Mouse (Mus musculus) adrenal gland, postnatal 4 days (tissue): Measurements from ENCODE around the gene 1700008O03Rik. TPM values are rescaled to one million over a fixed set of nuclear protein-coding genes. Genes with fewer than 3 reads are reported as not detected.

ENCODE experiments used
- DNase-seq, 2 experiments: peaks; one replicate each; pipeline ENCODE4 v3.0.0; 2021 to 2022; ENCODE audit warnings: low spot score in 2 of 2, mixed read lengths in 2 of 2
- long read RNA-seq, 2 experiments: library from polyadenylated mRNA; stranded (forward); transcript quantifications; one replicate each; pipeline ENCODE4 v2.0.0; 2021
- total RNA-seq, 2 experiments: library from RNA; stranded (reverse); gene quantifications; 2 replicates each; pipeline ENCODE4 v1.2.3; 2021

1700008O03Rik gene
- 1 to 10 TPM; 1.0 to 2.0 TPM for total RNA-seq
- long read RNA-seq, experiment 1, partial matches to known transcripts: 0 of 3 reads
- long read RNA-seq, experiment 1, other reads (novel, unspliced or antisense): 2 of 3 reads
- long read RNA-seq, experiment 2, partial matches to known transcripts: 0 of 2 reads
- long read RNA-seq, experiment 2, other reads (novel, unspliced or antisense): 2 of 2 reads

GRCm38 (mm10) chr7:44385720-44386119, at the start of gene 1700008O03Rik:
Gene 1700008O03Rik (minus strand): TSS chr7:44385820.
- no peak for DNase-seq

GRCm38 (mm10) chr7:44434089-44434488, 48.5 kb upstream of the 1700008O03Rik start:
- DNase-seq: no peak

DNA sequence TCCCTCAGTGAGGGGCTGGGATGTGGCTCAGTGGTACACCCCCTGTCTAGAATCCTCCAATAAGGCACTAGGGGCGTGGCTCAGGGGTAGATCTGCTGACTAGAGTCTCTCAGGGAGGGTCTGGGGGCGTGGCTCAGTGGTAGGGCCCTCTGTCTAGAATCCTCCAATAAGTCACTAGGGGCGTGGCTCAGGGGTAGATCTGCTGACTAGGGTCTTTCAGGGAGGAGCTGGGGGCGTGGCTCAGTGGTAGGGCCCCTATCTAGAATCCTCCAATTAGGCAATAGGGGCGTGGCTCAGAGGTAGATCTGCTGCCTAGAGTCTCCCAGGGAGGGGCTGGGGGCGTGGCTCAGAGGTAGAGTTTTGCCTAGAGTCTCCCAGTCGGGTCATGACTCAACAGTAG, 47.8 kb upstream of the 1700008O03Rik start:
- DNase-seq: no peak

DNA sequence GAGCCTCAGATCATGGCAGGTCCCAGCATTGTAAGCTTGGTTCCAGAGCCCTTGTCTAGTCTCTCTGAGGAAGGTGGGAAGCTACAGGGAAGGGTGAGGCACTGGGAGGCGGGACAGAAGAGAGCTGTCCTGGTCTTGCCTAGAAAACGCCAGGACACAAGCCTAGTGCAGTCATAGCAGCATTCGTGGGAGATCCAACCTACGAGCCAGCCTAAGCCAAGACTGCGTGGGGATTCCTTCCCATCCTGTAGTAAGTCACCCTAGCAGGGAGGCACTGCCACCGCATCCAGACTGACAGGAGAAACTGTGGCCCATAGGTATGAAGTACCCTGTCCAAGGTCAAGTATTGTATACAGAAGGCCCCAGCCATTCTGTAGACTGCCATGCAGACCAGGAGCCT, 46.9 kb upstream of the 1700008O03Rik start:
- no peak for DNase-seq

GRCm38 (mm10) chr7:44429534-44430488, 44.2 kb upstream of the 1700008O03Rik start:
- no peak for DNase-seq

DNA sequence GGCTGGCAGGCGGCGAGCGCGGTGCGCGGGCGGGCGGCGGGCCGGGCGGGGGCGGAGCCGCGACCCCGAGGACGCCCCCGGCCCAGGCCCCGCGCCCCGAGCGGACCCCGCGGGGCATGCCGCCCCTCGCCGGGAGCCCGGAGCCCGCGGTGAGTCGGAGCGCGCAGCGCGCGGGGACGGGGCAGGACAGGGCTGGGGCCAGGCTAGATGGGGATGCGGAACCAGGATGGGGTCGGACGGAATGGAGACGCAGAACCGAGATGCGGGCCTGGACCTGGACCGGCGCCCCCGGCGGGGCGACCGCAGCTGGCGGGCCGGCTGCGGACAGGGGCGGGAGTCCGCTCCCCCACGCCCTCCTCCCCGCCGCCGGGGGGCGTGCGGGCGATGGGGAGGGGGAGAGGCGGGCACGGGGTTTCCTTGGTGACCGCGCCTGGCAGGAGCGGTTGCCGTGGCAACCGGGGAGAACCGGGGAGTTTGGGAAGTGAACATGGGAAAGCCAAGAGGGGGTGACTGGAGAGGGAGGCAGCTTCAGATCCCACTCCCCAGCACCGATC, 43.4 kb upstream of the 1700008O03Rik start, which contains the start of gene Lrrc4b:
Lrrc4b (plus strand) TSS at position 51 of the 554 bp plus-strand sequence.
- DNase-seq: no peak

- no peak for DNase-seq
These were observed 42.7 kb upstream of the 1700008O03Rik start for GRCm38 (mm10) chr7:44428171-44428950.

DNA sequence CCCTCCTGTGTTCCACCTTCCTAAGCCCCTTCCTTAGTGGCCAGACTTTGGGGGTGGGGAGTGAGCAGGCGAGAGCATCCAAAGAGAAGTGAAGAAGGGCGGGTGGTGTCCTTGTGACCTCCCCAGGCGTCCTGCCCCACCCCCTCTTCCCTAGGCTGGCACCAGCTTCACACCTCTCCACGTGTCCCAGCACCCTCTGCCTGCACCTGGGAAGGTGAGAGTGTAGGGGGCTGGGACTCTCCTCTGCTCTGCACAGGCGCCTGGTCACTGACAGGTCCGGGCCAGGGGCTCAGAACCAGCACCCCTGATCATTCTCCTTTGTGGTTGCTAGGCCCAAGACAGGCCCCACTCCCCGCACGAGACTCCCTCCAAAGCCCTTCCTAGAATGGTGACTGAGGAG, 42.0 kb upstream of the 1700008O03Rik start:
- DNase-seq: no peak

DNA sequence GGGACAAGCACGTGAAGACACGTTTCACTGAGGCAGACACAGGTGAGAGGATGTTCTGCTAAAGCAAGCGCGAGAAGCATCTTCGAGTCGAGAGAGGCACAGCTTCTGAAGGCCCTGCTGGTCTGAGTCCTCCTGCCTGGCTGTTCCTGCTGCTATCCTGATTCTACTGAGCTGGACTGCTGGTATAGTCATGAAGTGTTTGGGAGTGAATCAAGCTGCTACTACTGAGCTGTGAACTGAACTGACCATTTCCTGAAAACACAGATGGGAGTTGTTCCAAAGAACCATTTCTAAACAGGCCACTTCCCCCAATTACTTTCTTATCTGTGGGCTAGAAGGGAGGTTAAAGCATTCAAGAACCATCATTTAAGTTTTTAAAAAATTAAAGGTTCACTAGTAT, 27.7 kb upstream of the 1700008O03Rik start:
- no peak for DNase-seq

DNA sequence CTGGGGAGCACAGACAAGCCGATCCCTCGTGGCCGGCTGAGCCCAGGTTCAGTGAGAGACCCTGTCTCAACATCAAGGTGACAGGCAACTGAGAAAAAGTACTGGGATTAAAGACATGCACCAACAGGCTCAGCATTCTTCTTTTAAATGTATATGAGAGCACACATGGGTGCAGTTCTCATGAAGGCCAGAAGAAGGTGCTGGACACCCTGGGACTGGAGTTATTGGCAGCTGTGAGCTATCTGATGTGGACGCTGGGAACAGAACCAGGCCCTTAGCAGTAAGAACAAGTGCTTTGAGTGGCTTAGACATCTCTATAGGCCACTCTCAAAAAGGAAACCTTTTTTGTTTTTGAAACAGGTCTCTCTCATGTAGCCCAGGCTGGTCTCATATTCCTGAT, 25.5 kb upstream of the 1700008O03Rik start:
- no peak for DNase-seq

- no peak for DNase-seq
These were observed 20.4 kb upstream of the 1700008O03Rik start for GRCm38 (mm10) chr7:44406015-44406355.

DNA sequence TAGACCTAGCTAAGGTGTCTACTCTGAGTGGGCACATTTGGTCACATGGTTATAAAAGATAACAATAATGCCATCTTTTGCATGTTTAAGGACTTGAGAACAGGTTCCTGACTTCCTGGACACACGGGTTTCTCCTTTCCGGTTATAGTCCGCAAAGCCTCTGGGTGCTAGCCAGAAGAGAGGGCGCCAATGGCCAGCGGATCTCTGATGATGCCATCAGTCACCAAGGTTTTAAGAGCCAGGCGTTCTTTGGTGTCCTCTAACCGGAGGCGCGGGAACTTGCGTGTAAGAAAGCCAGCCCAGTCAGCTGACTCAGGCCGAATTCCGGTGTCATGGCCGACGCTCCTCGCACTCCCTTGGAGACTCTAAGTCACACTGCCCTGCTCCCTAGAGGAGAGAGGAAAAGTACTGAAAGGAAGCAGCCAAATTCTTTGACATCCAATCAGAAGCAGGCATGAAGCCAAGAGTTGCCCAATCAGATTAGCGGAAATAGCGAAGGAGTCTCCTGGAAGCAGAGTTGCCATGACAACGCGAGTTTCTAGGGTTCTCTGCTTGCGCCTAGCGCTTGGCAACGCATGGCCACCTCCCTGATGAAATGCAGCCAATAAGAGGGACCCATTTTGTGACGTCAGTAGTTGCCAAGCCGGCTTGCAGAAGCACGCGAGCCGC, 19.9 kb upstream of the 1700008O03Rik start:
- peak; percentile 39 to 71 for DNase-seq

DNA sequence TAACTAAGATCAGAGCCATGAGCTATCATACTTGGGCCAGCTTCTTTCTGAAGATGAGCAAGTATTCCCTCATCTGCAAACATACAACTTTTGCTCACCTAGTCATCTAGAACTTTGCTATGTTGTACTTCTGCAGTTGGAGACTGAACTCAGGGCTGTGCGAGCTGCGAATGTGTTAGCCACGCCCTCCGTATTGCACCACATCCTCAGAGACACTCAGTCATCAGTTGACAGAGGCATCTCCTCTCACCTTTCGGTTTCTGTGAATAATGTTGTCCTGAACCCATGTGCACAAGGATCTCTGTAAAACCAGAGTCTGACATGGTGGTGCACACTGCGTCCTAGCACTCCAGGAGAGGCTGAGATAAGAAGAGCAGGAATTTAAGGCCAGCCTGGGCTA, 16.1 kb upstream of the 1700008O03Rik start:
- no peak for DNase-seq

DNA sequence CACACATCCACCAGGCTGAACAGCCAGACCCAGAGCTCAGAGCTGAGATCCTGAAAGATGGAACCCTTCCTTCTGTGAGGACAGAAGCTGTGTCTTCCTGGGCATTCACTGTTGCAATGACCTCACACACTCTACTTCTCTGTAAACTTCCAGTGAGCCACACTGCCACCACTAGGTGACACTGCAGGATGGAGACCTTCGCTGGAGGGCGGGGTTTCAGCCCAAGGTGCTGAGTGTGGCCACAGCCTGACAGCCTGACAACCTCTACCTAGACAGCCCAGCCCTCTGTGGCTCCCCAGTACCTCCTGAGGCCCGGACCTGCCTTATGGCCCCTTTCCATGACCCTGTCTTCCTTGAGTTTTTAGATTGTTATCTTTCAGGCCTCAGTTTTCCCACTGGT, 12.9 kb upstream of the 1700008O03Rik start:
- peak in 1 of 2 experiments; percentile 24 for DNase-seq

- DNase-seq: no peak
These were observed 7.7 kb upstream of the 1700008O03Rik start for GRCm38 (mm10) chr7:44393284-44393683.

GRCm38 (mm10) chr7:44392341-44392740, 6.7 kb upstream of the 1700008O03Rik start:
- no peak for DNase-seq

GRCm38 (mm10) chr7:44391831-44392230, 6.2 kb upstream of the 1700008O03Rik start:
- no peak for DNase-seq

- no peak for DNase-seq
These were observed 932 bp downstream of the 1700008O03Rik start for GRCm38 (mm10) chr7:44384716-44385059.

- DNase-seq: peak in 1 of 2 experiments; percentile 20
These were observed 1.5 kb downstream of the 1700008O03Rik start, which contains the start of gene Syt3 for GRCm38 (mm10) chr7:44383980-44384715. Gene Syt3 (plus strand): TSS chr7:44384102.

DNA sequence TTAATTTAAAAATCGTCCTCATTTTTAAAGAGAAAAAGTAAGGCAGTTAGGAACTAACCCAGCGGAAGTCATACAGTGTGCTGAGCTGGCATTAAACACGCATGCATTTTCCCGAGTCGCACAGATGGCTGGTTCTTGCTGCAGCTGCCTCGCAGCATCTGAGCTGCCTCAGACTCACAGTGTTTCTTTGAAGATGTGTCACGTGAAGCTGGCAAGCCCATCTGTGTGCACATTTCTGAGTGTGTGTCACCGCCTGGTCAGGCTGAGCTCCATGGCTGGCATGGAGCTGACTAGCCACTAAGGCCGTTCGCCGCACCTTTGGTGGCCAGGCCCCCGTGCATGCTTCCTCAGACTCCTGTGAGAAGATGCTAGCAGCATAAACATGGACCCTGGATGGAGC, 3.1 kb downstream of the 1700008O03Rik start:
- no peak for DNase-seq
